In genomic region chr3:79818202-79818995, GRCm38 (mm10) we compare ENCODE assay signal across 11 mouse cellular contexts. TPM values are rescaled to one million over a fixed set of nuclear protein-coding genes. Genes with fewer than 3 reads are reported as not detected.
DNase-seq lines count a peak whose midpoint lies in the region; ATAC-seq lines count a peak whose summit lies in the region.
"Had no signal": no experiment of that assay in that cellular context is flagged by ENCODE, and none has a peak within 500 bp of the region (broad histone marks: within the 10 kb centered on the region; RNA-seq: fewer than 3 reads in every experiment).

No protein-coding gene starts in this region.

- H3K9me3 ChIP-seq in kidney, embryonic 15.5 days (replicated peaks) = no peaks in the 10 kb centered on the region
- no peaks in the 10 kb centered on the region for H3K9me3 ChIP-seq in heart, embryonic 12.5 days (replicated peaks)
- H3K9me3 ChIP-seq: forebrain, embryonic 10.5 days; heart, embryonic 15.5 days; megakaryocyte, embryonic 14.5 days had no signal

- ATAC-seq in kidney, embryonic 15.5 days (replicated peaks; ENCODE audit: low FRiP score) = 0 out of 2 replicates have a peak, but pooled peaks have one; percentile 35
- no peak for ATAC-seq in heart, embryonic 12.5 days (ENCODE audit: insufficient number of reproducible peaks, low FRiP score)

- no peaks in the 10 kb centered on the region for H3K27me3 ChIP-seq in kidney, embryonic 15.5 days
- no peaks in the 10 kb centered on the region for H3K27me3 ChIP-seq in heart, embryonic 12.5 days (replicated peaks)
- H3K27me3 ChIP-seq: heart, embryonic 15.5 days had no signal

- H3K4me2 ChIP-seq in kidney, embryonic 15.5 days = peak overlapping the region; percentile 46
- H3K4me2 ChIP-seq in heart, embryonic 12.5 days = no peak overlapping the region
- H3K4me2 ChIP-seq: heart, embryonic 15.5 days had no signal

- no peak overlapping the region for H3K9ac ChIP-seq in kidney, embryonic 15.5 days
- no peak overlapping the region for H3K9ac ChIP-seq in heart, embryonic 12.5 days
- H3K9ac ChIP-seq: heart, embryonic 15.5 days had no signal

- intact Hi-C loops in left cerebral cortex, postnatal 25 days (cut with DNase I) = no loop called here

- 0 out of 2 replicates have a peak, but pooled peaks cover 3% of the 10 kb centered on the region for H3K4me1 ChIP-seq in kidney, embryonic 15.5 days
- 0 out of 2 replicates have a peak, but pooled peaks cover 4% of the 10 kb centered on the region for H3K4me1 ChIP-seq in heart, embryonic 12.5 days (replicated peaks)
- H3K4me1 ChIP-seq: heart, embryonic 15.5 days had no signal

- H3K36me3 ChIP-seq in kidney, embryonic 15.5 days = no peaks in the 10 kb centered on the region
- peaks cover 24% of the 10 kb centered on the region for H3K36me3 ChIP-seq in heart, embryonic 12.5 days
- H3K36me3 ChIP-seq: heart, embryonic 15.5 days had no signal

- H3K4me3 ChIP-seq in kidney, embryonic 15.5 days (replicated peaks) = no peak overlapping the region
- no peak overlapping the region for H3K4me3 ChIP-seq in heart, embryonic 12.5 days
- H3K4me3 ChIP-seq: forebrain, embryonic 10.5 days; heart, embryonic 15.5 days; megakaryocyte, embryonic 14.5 days had no signal

- no peak overlapping the region for H3K27ac ChIP-seq in kidney, embryonic 15.5 days
- no peak overlapping the region for H3K27ac ChIP-seq in heart, embryonic 12.5 days (ENCODE audit: poor library complexity, severe bottlenecking)
- H3K27ac ChIP-seq: forebrain, embryonic 10.5 days; heart, embryonic 15.5 days had no signal

- 16% methylated on average over 14 of the region's 14 CpGs for WGBS in kidney, embryonic 15.5 days
- WGBS in heart, embryonic 12.5 days = 82% methylated on average over 14 of the region's 14 CpGs

- no peak for DNase-seq in kidney, adult 11 months
- peak; percentile 89 for DNase-seq in brain, adult 2 months (ENCODE audit: low read depth, low spot score)
- peak; percentile 27 for DNase-seq in embryo, embryonic 10.5 days (ENCODE audit: low spot score)
- DNase-seq in left cerebral cortex, postnatal 25 days (ENCODE audit: low spot score in 2 of 2) = peak; percentile 40 to 72
- no peak for DNase-seq in spleen, postnatal 36 days (ENCODE audit: low spot score in 2 of 2)
- no peak for DNase-seq in heart, adult 9 months (ENCODE audit: low spot score in 2 of 2)

RNA-seq across cellular contexts. Expression of gene Tmem144, which starts 34.2 kb away (rescaled TPM):
- polyA plus RNA-seq in kidney, embryonic 15.5 days (2015; fragmentation: Nextera tagmentation; extraction: Ambion mirVana) = 5.1 and 6.3 TPM in 2 replicates
- 10 to 100 TPM; 10.5 to 10.8 TPM for total RNA-seq in left cerebral cortex, postnatal 25 days (2021)
- polyA plus RNA-seq in heart, embryonic 12.5 days (2016; fragmentation: Nextera tagmentation; extraction: Ambion mirVana) = 12.6 and 13.5 TPM in 2 replicates

Comparison
In these comparisons a context has a peak if more than half of its experiments do, and no peak if none do; other contexts are left out.
1. DNase-seq: peak in brain, adult 2 months (single experiment), embryo, embryonic 10.5 days (single experiment) and left cerebral cortex, postnatal 25 days (2 of 2); none in kidney, adult 11 months (single experiment), spleen, postnatal 36 days (0 of 2) and heart, adult 9 months (0 of 2).